Mouse (Mus musculus): ENCODE results near the gene Gm20817.
"Not testable (repeated sequence)": the region's sequence is repeated elsewhere in the genome, so short reads cannot be mapped to it uniquely, and the experiment has no call there.

Gm20817 gene

DNA sequence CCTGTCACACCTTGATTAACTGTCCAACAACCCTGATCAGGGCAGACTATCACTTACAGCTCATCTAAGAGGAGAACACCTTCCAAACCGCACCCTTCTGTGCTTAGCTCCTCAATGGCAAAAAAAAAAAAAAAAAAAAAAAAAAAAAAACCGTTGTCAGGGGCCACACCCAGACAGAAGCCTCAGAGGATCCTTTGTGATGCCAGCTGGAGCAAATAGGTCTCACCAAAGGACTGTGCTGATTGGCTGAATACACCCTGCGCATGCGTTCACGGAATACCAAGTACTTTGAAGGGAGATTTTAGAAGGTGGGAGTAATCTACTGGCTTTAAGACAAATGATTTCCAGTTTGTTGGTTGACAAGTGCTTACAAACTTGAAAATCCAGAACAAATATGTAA is at the start of gene Gm20817:
Gene Gm20817 (minus strand): TSS at position 101 of the 400 bp plus-strand sequence.
- DNase-seq (ENCODE audit: inconsistent age in 2 of 2, low spot score in 1 of 2), result not testable (repeated sequence)

Measured in adrenal gland, adult (tissue).